12 mouse cellular contexts compared by ENCODE assay signal in the genomic region with DNA sequence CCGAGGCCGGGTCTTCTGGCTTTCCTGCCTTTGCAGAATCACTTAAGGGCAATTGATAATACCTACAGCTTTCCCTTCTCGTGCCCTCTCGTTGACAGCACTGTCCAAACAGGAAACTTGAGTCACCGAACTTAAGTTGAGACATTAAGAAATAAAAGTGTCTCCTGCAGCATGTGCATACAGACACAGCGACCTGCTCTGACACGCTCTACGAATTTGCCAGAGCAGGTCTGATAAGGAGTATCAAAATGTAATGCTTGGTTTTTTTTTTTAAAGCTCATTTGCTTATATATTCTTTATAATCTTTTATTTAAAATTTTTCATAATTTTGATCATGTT.
DNase-seq lines count a peak whose midpoint lies in the region; ATAC-seq and TF ChIP-seq lines count a peak whose summit lies in the region.
"Had no signal": no experiment of that assay in that cellular context is flagged by ENCODE, and none has a peak within 500 bp of the region (broad histone marks: within the 10 kb centered on the region; RNA-seq: fewer than 3 reads in every experiment).

No protein-coding gene starts in this region.

- H3K9me3 ChIP-seq in CH12.LX (replicated peaks; ENCODE audit: low read length), result peaks cover 4% of the 10 kb centered on the region

- intact Hi-C loops in heart, adult 2 months (cut with DNase I), result loop anchor here (2.0 to 5.0 kb wide), 2 partner anchors 107 to 152 kb away; no protein-coding TSS in a partner anchor
- intact Hi-C loops in heart, postnatal 36 days (cut with DNase I), result loop anchor here (2.0 to 5.0 kb wide), 3 partner anchors 50 to 152 kb away; no protein-coding TSS in a partner anchor
- intact Hi-C loops in left cerebral cortex, postnatal 4 days (cut with DNase I), result loop anchor here (10.0 kb wide), 1 partner anchor 370 kb away; no protein-coding TSS in a partner anchor

- WGBS in heart, adult 2 months, result 19% methylated on average over 8 of the region's 8 CpGs

- in situ Hi-C loops in CH12.LX (cut with MboI; ENCODE audit: low pct_ligation_motif_present, low pct_unique_long_range_greater_than_20kb, low sequenced_read_pairs), result loop anchor here (10.0 to 25.0 kb wide), 2 partner anchors 147 to 280 kb away; partner anchors contain the start of genes Hmg20a and Peak1

- H3K4me3 ChIP-seq in heart, adult 2 months, result no peak overlapping the region
- H3K4me3 ChIP-seq in layer of hippocampus, adult 2 months, result no peak overlapping the region
- H3K4me3 ChIP-seq in CH12.LX (replicated peaks in 1 of 3; ENCODE audit: low read depth in 2 of 3, low read length in 2 of 3, poor library complexity in 1 of 3), result no peak overlapping the region
- H3K4me3 ChIP-seq: embryonic facial prominence, embryonic 15.5 days; limb, embryonic 13.5 days had no signal

- ATAC-seq in megakaryocyte, adult 5-6 weeks (ENCODE audit: poor library complexity, severe bottlenecking), result peak; percentile 51

- peaks cover 13% of the 10 kb centered on the region for H3K36me3 ChIP-seq in heart, adult 2 months (ENCODE audit: control insufficient read depth, insufficient read depth, low read length)
- H3K36me3 ChIP-seq in CH12.LX (replicated peaks in 1 of 2; ENCODE audit: control insufficient read depth in 1 of 2, insufficient read depth in 1 of 2, low read length in 1 of 2), result peaks cover 0 to 19% of the 10 kb centered on the region in 2 experiments
- H3K36me3 ChIP-seq: embryonic facial prominence, embryonic 15.5 days had no signal

- TF ChIP-seq CTCF in heart, adult 2 months (IDR thresholded peaks at IDR 0.05), result no peak
- TF ChIP-seq CTCF in layer of hippocampus, adult 2 months (conservative IDR thresholded peaks at IDR 0.05), result no peak
- TF ChIP-seq CTCF in CH12.LX (conservative IDR thresholded peaks at IDR 0.05 in 1 of 2, IDR thresholded peaks at IDR 0.05 in 1 of 2; ENCODE audit: low read depth in 2 of 2, low read length in 2 of 2), result no peak

- H3K27ac ChIP-seq in heart, adult 2 months, result peak overlapping the region; percentile 52
- peak overlapping the region; percentile 41; the same call in 1 of the 2 replicates for H3K27ac ChIP-seq in layer of hippocampus, adult 2 months
- peak overlapping the region; percentile 52; the same call in 1 of the 2 replicates for H3K27ac ChIP-seq in CH12.LX (ENCODE audit: insufficient read depth, low read depth)
- H3K27ac ChIP-seq: embryonic facial prominence, embryonic 15.5 days; limb, embryonic 13.5 days had no signal

- TF ChIP-seq RAD21 in CH12.LX (IDR thresholded peaks at IDR 0.05; ENCODE audit: low read depth, low read length), result no peak

- peaks cover 4% of the 10 kb centered on the region; the same call in 1 of the 2 replicates for H3K79me2 ChIP-seq in heart, adult 2 months (replicated peaks; ENCODE audit: control insufficient read depth, insufficient read depth, low read length)
- H3K79me2 ChIP-seq in CH12.LX (replicated peaks; ENCODE audit: control insufficient read depth, extremely low read depth, insufficient read depth, poor library complexity, severe bottlenecking), result no peaks in the 10 kb centered on the region

- no peak overlapping the region for H3K9ac ChIP-seq in heart, adult 2 months (ENCODE audit: low read depth, low read length)
- H3K9ac ChIP-seq in CH12.LX (ENCODE audit: insufficient read depth, low read depth), result peak overlapping the region; percentile 23; the same call in 1 of the 2 replicates
- H3K9ac ChIP-seq: embryonic facial prominence, embryonic 15.5 days; forebrain, postnatal 0 days; limb, embryonic 13.5 days had no signal

- H3K4me1 ChIP-seq in heart, adult 2 months (ENCODE audit: control insufficient read depth, insufficient read depth, low read length), result peaks cover 13% of the 10 kb centered on the region
- H3K4me1 ChIP-seq in CH12.LX (ENCODE audit: control insufficient read depth in 1 of 2, insufficient read depth in 2 of 2), result peaks cover 12 to 60% of the 10 kb centered on the region in 2 experiments
- H3K4me1 ChIP-seq: embryonic facial prominence, embryonic 15.5 days; limb, embryonic 13.5 days had no signal

- no peak for TF ChIP-seq EP300 in heart, adult 2 months (IDR thresholded peaks at IDR 0.05; ENCODE audit: insufficient read depth, low read depth, low read length)
- no peak for TF ChIP-seq EP300 in CH12.LX (IDR thresholded peaks at IDR 0.05; ENCODE audit: low read length)

- dilution Hi-C loops in CH12.LX (cut with MboI; ENCODE audit: extremely low pct_ligation_motif_present, extremely low pct_unique_long_range_greater_than_20kb, low sequenced_read_pairs), result no loop called here

- no peak for TF ChIP-seq POLR2A in heart, adult 2 months (IDR thresholded peaks at IDR 0.05; ENCODE audit: insufficient read depth, low read depth, low read length)
- TF ChIP-seq POLR2A in CH12.LX (IDR thresholded peaks at IDR 0.05; ENCODE audit: low read depth, low read length), result no peak

- no peak for DNase-seq in heart, adult 2 months
- no peak for DNase-seq in heart, postnatal 36 days
- no peak for DNase-seq in layer of hippocampus, adult 2 months (ENCODE audit: low spot score in 2 of 2)
- DNase-seq in layer of hippocampus, postnatal 10 days (ENCODE audit: low spot score in 2 of 2), result no peak
- DNase-seq in CH12.LX (ENCODE audit: extremely low read depth), result no peak
- DNase-seq in left cerebral cortex, postnatal 4 days, result no peak
- no peak for DNase-seq in neural tube, embryonic 10.5 days (ENCODE audit: extremely low spot score, low spot score)
- DNase-seq: gastrocnemius, postnatal 36 days had no signal

- H3K27me3 ChIP-seq in heart, adult 2 months (ENCODE audit: control insufficient read depth, insufficient read depth, low read length), result no peaks in the 10 kb centered on the region
- no peaks in the 10 kb centered on the region for H3K27me3 ChIP-seq in CH12.LX (replicated peaks)
- H3K27me3 ChIP-seq: embryonic facial prominence, embryonic 15.5 days; limb, embryonic 13.5 days had no signal

- peak overlapping the region; percentile 90 for H3K4me2 ChIP-seq in CH12.LX (ENCODE audit: insufficient read depth, low read depth, poor library complexity, severe bottlenecking)
- H3K4me2 ChIP-seq: embryonic facial prominence, embryonic 15.5 days; limb, embryonic 13.5 days had no signal

TF ChIP-seq in CH12.LX, 34 proteins besides CTCF, POLR2A, EP300 and RAD21:
- TF ChIP-seq MXI1 (IDR thresholded peaks at IDR 0.05; ENCODE audit: low read depth, low read length), result no peak
- TF ChIP-seq MYC (IDR thresholded peaks at IDR 0.05; ENCODE audit: low read depth, low read length), result no peak
- no peak for TF ChIP-seq IRF4 (IDR thresholded peaks at IDR 0.05; ENCODE audit: low read depth, low read length)
- TF ChIP-seq GABPA (IDR thresholded peaks at IDR 0.05; ENCODE audit: insufficient replicate concordance, low read depth, low read length), result no peak
- TF ChIP-seq MEF2A (IDR thresholded peaks at IDR 0.05; ENCODE audit: borderline replicate concordance, low read depth, low read length), result no peak
- no peak for TF ChIP-seq CHD1 (IDR thresholded peaks at IDR 0.05; ENCODE audit: low read depth, low read length)
- TF ChIP-seq KAT2A (IDR thresholded peaks at IDR 0.05; ENCODE audit: insufficient replicate concordance, low read length), result no peak
